Mouse (Mus musculus): ENCODE data around the gene Ngb. TPM values are rescaled to one million over a fixed set of nuclear protein-coding genes. Genes with fewer than 3 reads are reported as not detected.

Ngb gene
- total RNA-seq (2021): under 1 TPM in 1 of 2 experiments, not detected in 1; 0.17 TPM

DNA sequence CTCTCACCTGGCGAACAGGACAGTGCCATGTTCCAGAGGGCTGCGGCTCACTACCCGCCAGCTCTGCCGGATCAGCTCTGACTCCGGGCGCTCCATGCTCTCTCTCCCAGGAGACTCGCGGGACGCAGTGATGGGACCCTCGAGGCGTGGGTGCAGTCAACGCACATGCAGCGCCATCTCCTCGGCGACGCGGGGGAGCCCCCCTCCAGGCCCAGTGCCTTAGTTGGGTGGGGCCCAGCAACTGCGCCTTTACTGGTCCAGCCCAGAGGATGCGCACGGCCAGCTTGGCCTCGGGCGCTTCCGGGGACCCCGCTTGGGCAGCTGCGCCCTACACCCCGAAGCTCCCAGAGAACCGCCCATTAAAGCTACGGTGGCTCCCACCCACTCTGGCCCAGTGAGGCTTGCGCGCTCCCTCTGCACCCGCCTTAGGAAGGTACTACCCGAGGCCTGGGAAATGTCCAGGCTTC, at the start of gene Ngb:
Ngb (minus strand) TSS at position 375 of the 467 bp plus-strand sequence.
- no peak for DNase-seq
- intact Hi-C loops (cut with DNase I): no loop called here

DNA sequence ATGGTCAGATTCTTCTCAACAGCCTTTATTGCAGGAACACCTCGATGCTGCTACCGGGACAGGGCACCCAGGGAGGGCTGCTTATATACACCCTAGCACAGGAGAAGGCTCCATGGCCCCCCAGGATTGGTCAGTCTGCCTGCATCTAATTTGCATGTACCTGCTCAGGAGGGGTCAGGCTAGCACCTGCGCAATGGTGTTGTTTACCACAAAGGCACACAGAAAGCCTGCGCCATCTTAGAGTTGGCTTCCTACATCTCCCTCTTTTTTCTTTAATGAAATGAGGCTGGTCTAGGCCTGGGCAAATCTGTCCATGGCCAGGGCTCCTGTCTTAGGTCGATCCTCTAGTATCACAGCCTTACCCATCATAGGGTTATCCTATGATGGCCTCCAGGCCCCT, 47.1 kb upstream of the Ngb start:
- no peak for DNase-seq
- intact Hi-C loops (cut with DNase I): loop anchor here (5.0 kb wide), 2 partner anchors 48 to 113 kb away; partner anchors contain the start of gene Samd15

DNA sequence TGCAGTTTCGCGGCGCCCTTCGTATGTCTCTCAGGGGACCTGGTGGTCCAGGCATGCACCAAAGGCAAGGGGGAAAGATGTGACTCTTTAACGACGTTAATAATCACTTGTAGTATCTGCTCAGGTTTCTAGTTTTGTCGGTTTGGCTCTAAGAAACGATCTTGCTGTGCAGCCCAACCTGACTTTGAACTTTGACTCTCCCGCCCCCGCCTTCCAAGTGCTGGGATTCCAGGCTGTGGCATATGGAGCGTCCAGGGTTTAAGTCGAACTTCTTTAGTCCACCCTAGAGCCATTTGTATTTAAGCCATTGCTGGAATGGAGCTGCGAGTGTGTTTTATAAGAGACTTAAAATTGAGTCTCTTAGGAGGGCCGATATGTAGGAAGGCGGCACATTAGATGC, 45.8 kb upstream of the Ngb start:
- intact Hi-C loops (cut with DNase I): loop anchor here (5.0 kb wide), 2 partner anchors 49 to 114 kb away; partner anchors contain the start of gene Samd15
- DNase-seq: no peak

DNA sequence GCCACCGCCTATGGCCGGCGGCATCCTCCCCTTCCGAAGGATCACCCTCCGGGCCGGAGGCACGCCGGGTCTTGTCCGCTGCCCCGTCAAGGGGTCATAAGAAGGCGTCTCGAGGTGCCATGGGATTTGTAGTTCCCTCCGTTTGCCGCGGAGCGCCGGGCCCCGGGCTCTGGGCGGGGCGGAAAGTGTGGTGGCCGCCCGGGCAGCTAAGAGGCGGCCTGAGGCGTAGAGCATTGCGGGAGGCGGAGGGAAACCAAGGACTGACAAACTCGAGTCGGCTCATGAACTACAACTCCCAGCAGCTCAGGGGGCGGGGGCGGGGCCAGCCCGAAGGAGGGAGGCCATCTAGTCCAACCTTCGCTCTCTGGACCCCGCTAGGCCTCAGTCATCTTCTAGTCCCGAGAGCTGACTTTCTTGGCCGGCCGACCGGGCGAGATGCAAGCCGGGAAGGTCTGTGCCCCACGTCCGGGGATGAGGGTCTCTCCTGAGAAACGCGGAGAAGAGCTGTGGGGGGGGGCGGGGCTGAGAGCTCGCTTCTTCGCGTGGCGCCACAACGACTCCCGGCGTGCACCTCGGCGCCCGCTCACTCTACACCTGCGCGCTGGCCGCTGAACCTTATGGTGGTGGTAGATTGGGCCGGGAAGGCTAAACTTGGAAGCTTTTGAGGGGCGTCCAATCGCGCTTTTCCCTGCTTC, 45.2 kb upstream of the Ngb start, which contains the start of gene Pomt2:
Pomt2 (minus strand) TSS at position 574 of the 695 bp plus-strand sequence.
- peak; percentile 95 to 96 for DNase-seq
- intact Hi-C loops (cut with DNase I): loop anchor here (5.0 kb wide), 2 partner anchors 50 to 115 kb away; partner anchors contain the start of gene Samd15

DNA sequence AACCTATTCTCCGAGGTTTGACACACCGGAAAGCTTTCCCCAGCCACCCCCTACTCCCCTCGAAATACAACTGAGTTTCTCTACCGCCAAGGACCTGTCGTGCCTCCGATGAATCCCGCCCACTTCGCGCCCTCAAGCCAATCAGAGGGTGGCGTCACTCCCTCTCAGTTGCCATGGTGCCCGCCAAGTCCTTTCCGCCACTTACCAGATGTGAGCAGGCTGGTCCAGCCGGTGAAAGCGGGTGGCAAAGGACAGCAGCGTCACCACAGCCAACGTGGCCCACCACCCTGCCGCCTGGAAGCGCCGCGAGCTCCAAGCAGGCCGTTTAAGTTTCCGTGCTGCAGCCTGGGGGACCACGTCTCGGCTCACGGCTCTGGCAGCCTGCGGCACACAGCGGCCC, 44.6 kb upstream of the Ngb start, which contains the start of gene Gstz1:
Gstz1 (plus strand) TSS at position 200 of the 400 bp plus-strand sequence.
- intact Hi-C loops (cut with DNase I): loop anchor here (5.0 kb wide), 2 partner anchors 50 to 115 kb away; partner anchors contain the start of gene Samd15
- peak; percentile 91 to 93 for DNase-seq

DNA sequence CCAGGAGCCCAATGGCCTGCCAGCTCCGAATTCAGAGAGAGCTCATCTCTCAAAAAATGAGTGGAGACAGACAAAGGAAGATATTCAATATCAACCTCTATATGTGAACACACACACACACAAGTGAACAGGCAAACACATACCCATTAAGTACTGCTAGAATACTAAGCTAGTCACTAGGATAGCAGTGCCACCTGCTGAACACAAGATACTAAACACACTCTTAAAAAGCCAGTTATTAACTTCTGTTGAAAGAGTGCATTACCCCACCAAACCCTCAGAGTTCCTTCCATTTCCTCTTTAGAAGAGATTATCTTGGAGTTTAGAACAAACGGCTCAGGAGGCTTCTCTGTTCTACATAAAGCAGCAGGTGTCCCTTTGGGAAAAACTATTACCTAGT, 39.8 kb upstream of the Ngb start:
- intact Hi-C loops (cut with DNase I): no loop called here
- DNase-seq: no peak

DNA sequence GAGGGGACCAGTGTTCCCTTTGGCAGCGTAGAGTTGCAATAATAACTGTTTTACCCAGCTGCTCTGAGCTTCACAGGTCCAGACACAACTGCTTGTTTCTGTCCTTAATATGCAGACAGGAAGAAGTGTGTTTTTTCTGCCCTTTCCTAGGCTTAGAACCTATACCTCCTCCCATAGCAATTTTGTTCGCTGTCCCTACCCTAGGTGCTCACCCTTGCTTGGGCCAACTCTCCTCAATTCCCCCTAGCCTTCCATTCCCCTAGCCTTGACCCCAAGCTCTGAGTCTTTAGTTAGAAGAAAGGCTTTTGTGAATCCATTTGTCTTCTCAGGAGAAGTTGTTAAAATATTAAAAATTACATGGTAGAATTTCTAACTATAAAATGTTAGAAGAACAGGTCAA, 36.4 kb upstream of the Ngb start:
- DNase-seq: no peak
- intact Hi-C loops (cut with DNase I): no loop called here

DNA sequence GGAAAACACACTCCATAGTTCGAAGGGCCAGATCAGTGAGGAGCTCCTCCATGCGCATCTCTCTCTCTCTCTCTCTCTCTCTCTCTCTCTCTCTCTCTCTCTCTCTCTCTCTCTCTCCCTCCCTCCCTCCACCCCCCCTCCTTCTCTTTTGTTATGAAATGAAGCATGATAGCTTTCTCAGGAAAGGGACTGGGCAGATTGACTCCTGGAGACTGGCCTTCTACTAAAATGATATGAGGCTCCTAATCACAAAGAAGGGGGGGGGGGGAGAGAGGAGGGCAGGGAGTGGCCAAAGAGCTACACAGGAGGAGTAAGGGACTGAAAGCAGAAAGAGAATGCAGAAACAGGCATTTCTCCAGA, 36.0 kb upstream of the Ngb start:
- intact Hi-C loops (cut with DNase I): no loop called here
- DNase-seq: no peak

DNA sequence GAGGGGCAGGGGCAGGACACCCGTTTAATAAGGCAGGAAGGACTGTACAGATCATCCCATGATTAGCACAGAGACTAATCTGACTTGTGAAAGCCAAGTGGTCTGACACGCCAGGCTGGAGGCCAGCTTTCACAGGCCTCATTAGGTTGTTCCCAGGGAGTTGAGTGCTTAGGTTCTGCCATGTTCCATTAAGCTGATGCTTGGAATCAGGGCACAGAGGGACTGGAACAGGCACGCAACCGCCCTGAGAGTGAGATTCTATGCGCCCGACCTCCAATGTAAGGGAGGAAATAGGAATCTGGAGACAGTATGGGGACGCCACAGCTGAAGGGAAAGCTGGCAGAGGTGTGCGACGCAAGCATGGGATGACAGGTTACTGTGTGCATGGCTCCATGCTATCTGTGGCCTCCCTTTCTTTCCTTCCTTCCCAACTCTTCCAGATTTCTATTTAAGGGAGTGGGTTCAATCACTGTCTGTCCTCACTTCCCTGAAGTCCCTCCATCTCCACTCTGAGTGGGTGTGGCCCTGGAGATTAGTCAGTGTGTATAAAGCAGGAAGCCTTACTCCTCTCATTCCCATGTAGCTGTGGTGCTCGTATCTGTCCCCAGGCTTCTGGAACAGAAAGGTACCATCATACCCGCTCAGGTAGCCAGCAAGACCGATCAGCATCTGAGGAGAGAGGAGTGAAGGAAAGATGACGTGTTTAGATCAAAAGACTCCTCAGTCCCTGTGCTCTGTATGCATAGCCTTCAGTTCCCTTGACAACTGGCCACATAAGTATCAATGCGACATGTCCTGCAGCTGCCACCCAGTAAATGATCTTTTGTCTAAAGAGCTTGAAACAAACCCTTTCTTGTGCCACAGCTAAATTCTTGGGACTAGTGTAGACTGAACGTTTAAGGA, 35.4 kb upstream of the Ngb start:
- DNase-seq: no peak
- intact Hi-C loops (cut with DNase I): no loop called here

DNA sequence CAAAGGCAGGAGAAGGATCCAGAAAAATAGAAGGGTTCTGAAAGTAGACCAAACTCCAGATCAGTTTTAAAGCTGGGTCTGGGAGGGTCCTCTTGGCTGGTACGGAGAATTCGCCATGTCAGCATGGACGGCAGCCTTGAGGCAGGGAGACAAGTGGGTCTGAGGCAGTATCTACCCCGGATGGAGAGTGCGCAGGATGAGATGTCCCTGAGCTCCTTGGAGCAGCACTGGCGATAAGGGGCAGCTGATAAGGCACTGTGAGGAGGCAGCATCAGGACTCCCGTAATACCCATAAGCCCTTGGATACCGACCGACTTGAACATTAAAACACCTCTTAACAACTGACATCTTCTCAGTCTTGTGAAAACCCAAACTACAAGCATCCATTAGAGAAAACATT, 30.4 kb upstream of the Ngb start:
- DNase-seq: no peak
- intact Hi-C loops (cut with DNase I): loop anchor here (5.0 kb wide), 2 partner anchors 115 to 285 kb away; no protein-coding TSS in a partner anchor

DNA sequence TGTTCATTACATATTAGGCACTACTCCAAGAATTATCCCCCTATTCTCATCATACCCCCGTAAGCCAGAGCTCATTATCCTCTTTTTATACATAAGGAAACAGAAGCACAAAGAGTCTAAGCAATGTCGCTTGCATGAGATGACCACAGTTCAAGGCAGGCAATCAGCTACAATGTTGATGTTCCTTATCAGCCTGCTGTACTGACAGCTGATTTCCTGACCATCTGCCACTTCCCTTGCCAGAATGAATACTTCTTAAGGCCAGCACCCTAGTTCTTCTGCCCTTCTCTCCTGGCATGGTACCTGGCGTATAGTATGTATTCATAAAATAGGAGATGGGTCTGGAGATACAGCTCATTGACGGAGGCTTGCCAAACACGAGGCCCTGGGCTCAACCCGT, 29.9 kb upstream of the Ngb start:
- no peak for DNase-seq
- intact Hi-C loops (cut with DNase I): loop anchor here (5.0 kb wide), 2 partner anchors 115 to 285 kb away; no protein-coding TSS in a partner anchor

DNA sequence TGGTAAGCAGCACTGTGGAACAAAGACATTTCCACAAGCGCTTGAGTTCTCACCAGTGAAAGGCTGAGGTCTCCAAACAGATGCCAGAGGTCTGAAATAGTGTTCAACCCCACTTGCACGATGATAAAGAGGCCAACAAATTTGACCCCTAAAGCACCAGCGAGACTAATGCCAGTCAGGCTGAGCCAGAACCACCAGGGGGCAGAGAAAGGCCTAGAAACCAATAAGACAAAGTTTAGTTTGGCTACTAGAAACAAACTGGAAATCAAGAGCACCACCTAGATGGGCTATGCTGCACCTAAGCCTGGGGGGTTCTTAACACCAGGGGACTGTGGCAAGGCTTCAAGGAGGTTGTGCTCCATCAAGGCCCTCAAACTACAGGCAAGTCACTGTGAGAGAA, 29.3 kb upstream of the Ngb start:
- DNase-seq: peak; percentile 29 to 58
- intact Hi-C loops (cut with DNase I): loop anchor here (2.0 to 5.0 kb wide), 3 partner anchors 116 to 286 kb away; no protein-coding TSS in a partner anchor

DNA sequence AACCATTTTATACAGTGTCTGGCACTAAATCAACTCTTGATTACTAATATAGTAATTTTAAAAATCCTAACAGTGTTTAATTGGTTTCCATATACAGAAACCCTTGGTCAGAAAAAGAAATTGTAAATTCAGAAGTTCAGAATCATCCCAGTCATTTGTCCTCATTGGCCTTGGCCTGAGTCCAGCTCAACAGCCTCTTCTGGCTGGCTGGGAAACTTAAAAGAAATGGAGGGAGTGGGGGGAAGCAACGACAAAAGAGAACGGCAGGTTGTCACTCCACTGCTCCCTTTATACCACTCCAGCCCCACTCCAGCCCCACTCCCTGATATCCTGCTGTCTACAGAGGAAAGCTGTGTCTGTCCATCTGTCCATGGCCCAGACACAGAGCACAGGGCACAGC, 28.8 kb upstream of the Ngb start:
- intact Hi-C loops (cut with DNase I): loop anchor here (2.0 to 5.0 kb wide), 3 partner anchors 116 to 286 kb away; no protein-coding TSS in a partner anchor
- no peak for DNase-seq

DNA sequence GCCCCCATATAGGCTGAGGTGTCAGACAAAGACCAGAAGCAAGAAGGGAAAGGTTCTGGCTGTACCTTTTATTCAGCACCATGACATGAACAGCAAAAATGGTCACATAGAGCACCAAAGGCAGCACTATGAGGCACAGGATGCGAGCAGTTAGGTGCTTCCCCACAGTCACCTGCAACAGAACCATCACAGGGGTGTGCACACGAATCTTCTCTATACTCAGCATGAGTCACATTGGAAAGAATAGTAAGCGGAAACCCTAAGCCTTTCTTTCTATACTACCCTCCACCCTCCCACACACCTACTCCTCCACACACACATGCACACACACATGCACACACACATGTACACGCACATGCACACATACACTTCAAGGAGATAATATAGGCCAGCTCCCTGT, 27.9 kb upstream of the Ngb start:
- DNase-seq: no peak
- intact Hi-C loops (cut with DNase I): loop anchor here (2.0 to 5.0 kb wide), 3 partner anchors 117 to 287 kb away; no protein-coding TSS in a partner anchor

DNA sequence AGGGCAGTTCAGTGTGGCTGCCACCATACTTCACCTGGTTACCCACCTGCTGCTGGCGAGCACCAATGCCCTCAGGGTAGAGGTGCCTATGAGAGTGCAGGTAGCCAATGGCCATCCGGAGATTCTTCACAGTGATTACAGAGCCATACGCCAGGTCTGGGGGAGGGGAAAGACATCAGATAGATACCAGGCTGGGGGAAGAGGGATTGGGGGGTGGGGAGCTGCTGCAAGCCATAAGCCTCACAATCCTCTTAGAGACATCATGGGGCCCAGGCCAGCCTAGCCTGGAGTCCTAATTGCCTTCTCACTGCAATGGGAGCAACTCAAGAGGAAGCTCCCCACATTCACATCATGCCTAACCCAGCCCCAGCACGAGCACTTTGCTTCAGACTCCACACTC, 24.9 kb upstream of the Ngb start:
- intact Hi-C loops (cut with DNase I): no loop called here
- DNase-seq: no peak

DNA sequence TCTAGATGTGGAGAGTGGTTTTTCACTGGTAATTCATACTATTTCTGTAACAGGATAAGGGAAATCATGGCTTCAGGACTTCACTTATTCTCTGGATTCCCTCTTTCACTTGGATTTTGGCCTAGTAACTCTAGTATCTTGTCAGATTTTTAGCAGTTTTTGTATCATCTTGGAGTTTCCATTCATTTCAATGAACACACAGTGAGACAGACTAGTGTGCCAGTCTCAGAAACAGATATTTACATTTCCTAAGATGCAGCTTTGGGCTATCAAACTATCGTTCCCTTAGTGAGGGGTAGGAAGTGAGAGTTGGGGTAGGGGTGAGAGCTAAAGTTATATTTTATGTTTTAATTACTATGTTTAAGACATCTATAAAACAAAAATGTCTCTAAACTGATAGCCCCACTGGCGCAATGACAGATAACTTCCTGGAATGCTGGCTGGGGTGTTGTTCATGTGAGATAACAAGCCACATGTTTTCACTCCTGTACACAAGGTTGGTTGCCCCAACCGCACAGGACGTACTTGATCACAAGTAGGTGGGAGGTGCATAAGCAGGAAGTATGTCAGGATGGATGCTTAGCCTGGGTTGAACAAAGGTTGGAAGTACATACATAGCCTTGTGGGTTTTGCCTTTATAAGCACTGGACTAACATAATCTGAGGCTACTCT, 19.7 kb upstream of the Ngb start:
- intact Hi-C loops (cut with DNase I): no loop called here
- no peak for DNase-seq

DNA sequence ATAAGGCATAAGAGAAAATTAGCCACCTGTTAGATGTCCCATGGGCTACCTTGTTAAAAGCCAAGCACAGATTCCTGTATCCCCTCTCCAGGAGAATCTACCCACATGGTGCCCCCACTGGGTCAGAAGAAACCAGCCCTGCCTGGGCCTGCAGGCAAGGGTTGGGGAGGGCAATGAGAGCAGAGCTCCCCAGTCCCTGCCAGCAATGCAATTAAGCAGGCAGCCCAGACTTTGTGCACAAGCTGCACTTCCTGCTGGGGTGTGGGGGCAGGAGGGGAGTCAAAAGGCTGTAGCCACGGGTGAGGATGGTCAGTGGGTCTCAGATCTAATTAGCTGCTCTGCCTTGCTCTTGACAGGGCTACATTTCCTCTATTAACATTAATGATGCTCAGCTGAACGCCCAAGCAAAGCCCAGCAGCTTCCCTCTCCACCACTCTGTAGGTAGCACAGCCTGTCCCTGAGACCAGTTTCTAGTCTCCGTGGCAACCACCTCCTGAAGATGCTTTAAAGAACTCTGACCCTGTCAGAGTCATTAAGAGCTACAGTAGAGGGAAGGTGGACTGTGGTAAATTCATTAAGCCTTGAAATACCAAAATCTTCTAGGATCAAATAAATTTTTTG, 5.1 kb upstream of the Ngb start:
- no peak for DNase-seq
- intact Hi-C loops (cut with DNase I): no loop called here

DNA sequence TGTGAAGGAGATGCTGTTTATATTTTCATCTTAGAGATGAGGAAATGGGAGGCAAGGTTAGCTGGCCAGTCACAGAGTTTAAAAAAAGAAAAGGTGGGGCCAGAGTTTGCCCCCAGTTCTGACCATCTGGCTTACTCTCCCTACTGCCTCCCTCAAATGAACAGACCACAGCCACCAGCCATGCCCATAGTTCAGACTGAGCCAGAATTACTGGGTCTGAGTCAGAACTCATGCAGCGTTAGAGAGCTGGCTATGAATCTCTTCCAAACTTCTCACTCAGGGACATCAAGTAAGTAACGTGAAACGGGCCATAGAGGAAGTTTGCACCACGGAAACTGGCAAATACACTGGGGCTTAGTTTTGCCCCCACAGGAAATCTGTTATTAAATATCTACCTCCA, 2.5 kb upstream of the Ngb start:
- intact Hi-C loops (cut with DNase I): no loop called here

DNA sequence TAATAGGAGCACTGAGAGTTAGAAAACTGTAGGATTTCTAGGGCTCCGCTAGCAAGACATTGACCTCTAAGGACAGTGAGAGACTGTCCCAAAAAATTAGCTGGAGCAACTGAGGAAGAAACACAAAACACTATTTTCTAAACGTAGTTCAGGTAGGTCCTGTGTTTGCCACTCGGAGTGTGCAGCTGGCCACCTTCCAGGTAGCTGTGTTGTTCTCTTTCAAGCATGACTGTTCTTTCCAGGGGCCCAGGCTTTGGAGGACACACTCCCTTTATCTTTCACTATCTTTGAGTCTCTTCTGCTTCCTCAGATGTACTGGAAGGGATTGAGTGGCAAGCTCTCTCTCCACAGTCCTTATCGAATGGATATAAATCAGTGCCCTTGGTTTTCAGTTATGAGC, 1.1 kb upstream of the Ngb start:
- intact Hi-C loops (cut with DNase I): no loop called here
- no peak for DNase-seq

More for the DNA sequence above, 2.5 kb upstream of the Ngb start:
- no peak for DNase-seq

DNA sequence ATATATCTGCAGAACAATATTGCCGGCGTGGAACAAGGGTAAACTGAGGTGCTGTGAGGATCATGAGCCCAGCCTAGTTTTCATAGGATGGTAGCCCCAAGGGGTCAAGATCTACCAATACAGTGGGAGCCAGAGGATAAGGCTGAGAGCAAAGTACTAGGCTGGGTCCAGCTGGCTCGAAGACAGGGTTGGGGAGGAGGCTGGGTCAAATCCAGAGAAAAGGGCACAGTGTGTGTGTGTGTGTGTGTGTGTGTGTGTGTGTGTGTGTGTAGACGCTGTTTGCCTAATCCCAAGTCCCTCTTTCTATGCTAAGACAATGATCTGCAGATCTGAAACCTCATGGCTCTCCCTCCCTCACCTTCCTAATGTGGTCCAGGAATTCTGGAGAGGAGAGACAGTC, 2.0 kb downstream of the Ngb start:
- intact Hi-C loops (cut with DNase I): no loop called here
- DNase-seq: no peak
